Mouse (Mus musculus): ENCODE results near the gene C1qtnf4. TPM values are rescaled to one million over a fixed set of nuclear protein-coding genes. Genes with fewer than 3 reads are reported as not detected.

Gene C1qtnf4
- total and polyA plus RNA-seq, 3 experiments: 4.2 to 8.4 (median 4.4) TPM

DNA sequence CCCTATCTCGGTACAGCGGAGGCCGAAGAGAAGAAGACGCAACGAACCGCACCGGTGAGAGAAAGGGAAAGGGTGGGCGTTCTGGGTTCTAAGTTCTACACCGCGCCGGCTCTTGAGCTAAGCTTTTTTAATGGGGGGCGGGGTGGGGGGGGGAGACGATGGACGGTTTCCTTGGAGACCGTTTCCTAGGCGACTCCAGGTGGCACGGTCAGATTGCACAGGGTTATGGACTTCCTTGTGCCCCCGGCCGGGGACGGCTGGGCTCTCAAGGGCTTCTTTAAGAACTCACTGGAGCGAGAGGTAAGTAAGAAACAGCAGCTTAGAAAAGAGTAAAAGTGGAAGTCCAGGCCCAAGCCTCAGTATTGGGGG lies 19.2 kb downstream of the C1qtnf4 start:
- DNase-seq: no peak
- Histone ChIP-seq H3K4me3 (peak overlapping the region; percentile 75), H3K79me2 (replicated peaks; ENCODE audit: control insufficient read depth, insufficient read depth, low read length) (no peaks in the 10 kb centered on the region), H3K4me1 (ENCODE audit: control insufficient read depth, insufficient read depth, low read length) (peaks cover 9% of the 10 kb centered on the region), H3K9ac (ENCODE audit: low read depth, low read length) (peak overlapping the region; percentile 79), H3K27ac (peak overlapping the region; percentile 96), H3K36me3 (ENCODE audit: control insufficient read depth, insufficient read depth, low read length) (0 out of 2 replicates have a peak, but pooled peaks cover 2% of the 10 kb centered on the region), H3K27me3 (ENCODE audit: control insufficient read depth, insufficient read depth, low read length) (no peaks in the 10 kb centered on the region)
- WGBS: under 1% methylated on average over 21 of the region's 21 CpGs
- intact Hi-C loops (cut with DNase I): loop anchor here (1.0 to 5.0 kb wide), 4 partner anchors 12 to 297 kb away; partner anchors contain the start of genes Acp2, Mtch2 and Nr1h3
- TF ChIP-seq EP300 (IDR thresholded peaks at IDR 0.05; ENCODE audit: insufficient read depth, low read depth, low read length) (no peak), CTCF (IDR thresholded peaks at IDR 0.05) (no peak), POLR2A (IDR thresholded peaks at IDR 0.05; ENCODE audit: insufficient read depth, low read depth, low read length) (no peak)

GRCm38 (mm10) chr2:90906721-90907120 lies 21.1 kb downstream of the C1qtnf4 start:
- intact Hi-C loops (cut with DNase I): no loop called here
- peaks cover 9% of the 10 kb centered on the region for H3K4me1 ChIP-seq (ENCODE audit: control insufficient read depth, insufficient read depth, low read length)
- peaks cover 13% of the 10 kb centered on the region for H3K36me3 ChIP-seq (ENCODE audit: control insufficient read depth, insufficient read depth, low read length)
- no peak overlapping the region for H3K4me3 ChIP-seq
- H3K27ac ChIP-seq: no peak overlapping the region
- no peaks in the 10 kb centered on the region for H3K79me2 ChIP-seq (replicated peaks; ENCODE audit: control insufficient read depth, insufficient read depth, low read length)
- no peak overlapping the region for H3K9ac ChIP-seq (ENCODE audit: low read depth, low read length)
- no peak for DNase-seq
- 94% methylated on average over 2 of the region's 2 CpGs for WGBS
- no peaks in the 10 kb centered on the region for H3K27me3 ChIP-seq (ENCODE audit: control insufficient read depth, insufficient read depth, low read length)
- TF ChIP-seq EP300 (IDR thresholded peaks at IDR 0.05; ENCODE audit: insufficient read depth, low read depth, low read length) (no peak), CTCF (IDR thresholded peaks at IDR 0.05) (no peak), POLR2A (IDR thresholded peaks at IDR 0.05; ENCODE audit: insufficient read depth, low read depth, low read length) (no peak)

DNA sequence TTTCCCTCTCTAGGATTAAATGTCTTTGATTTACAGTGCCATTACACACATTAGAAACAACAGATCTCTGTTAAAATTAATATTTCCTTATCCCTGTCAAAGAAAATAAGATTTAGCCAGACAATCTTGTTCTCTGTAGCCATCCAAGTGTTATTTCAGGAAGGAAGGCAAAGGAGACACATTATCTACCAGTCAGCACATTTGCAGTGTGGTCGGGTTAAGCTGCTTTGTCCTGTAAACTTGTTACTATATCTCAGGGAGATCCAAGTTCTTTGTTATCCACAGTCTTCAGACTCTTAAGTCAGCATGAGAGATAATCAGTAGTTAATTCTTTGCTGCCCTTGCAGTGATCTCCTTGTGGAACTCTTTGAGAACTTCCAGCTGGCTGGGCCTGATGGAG lies 25.2 kb downstream of the C1qtnf4 start:
- WGBS: 22% methylated on average over 1 of the region's 1 CpGs
- Histone ChIP-seq H3K9ac (ENCODE audit: low read depth, low read length) (no peak overlapping the region), H3K36me3 (ENCODE audit: control insufficient read depth, insufficient read depth, low read length) (peaks cover 22% of the 10 kb centered on the region), H3K27ac (peak overlapping the region; percentile 6; the same call in 1 of the 2 replicates), H3K27me3 (ENCODE audit: control insufficient read depth, insufficient read depth, low read length) (no peaks in the 10 kb centered on the region), H3K79me2 (replicated peaks; ENCODE audit: control insufficient read depth, insufficient read depth, low read length) (no peaks in the 10 kb centered on the region), H3K4me3 (no peak overlapping the region), H3K4me1 (ENCODE audit: control insufficient read depth, insufficient read depth, low read length) (peaks cover 8% of the 10 kb centered on the region)
- no peak for DNase-seq
- TF ChIP-seq EP300 (IDR thresholded peaks at IDR 0.05; ENCODE audit: insufficient read depth, low read depth, low read length): no peak
- TF ChIP-seq POLR2A (IDR thresholded peaks at IDR 0.05; ENCODE audit: insufficient read depth, low read depth, low read length): no peak
- TF ChIP-seq CTCF (IDR thresholded peaks at IDR 0.05): no peak
- intact Hi-C loops (cut with DNase I): no loop called here

DNA sequence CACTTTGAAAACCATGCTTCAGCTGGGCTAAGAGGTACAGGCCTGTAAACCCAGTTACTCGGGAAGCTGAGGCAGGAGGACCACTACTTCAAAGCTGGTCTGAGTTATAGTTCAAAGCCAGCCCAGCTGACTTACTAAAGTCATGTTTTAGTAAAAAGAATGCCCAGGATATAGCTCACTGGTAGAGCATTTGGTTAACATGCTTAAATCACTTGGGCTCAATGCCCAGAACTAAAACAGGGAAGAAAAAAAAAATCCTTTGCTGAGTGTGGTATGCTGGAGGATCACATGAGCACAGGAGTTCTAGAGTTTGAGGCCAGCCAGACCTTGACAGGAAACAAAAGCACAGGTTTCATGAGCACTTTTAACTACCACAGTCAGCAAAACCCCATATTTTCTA lies 26.0 kb downstream of the C1qtnf4 start:
- H3K79me2 ChIP-seq (replicated peaks; ENCODE audit: control insufficient read depth, insufficient read depth, low read length): no peaks in the 10 kb centered on the region
- no peaks in the 10 kb centered on the region for H3K27me3 ChIP-seq (ENCODE audit: control insufficient read depth, insufficient read depth, low read length)
- no peak for DNase-seq
- H3K36me3 ChIP-seq (ENCODE audit: control insufficient read depth, insufficient read depth, low read length): peaks cover 22% of the 10 kb centered on the region
- intact Hi-C loops (cut with DNase I): no loop called here
- H3K9ac ChIP-seq (ENCODE audit: low read depth, low read length): no peak overlapping the region
- 58% methylated on average over 1 of the region's 1 CpGs for WGBS
- peaks cover 7% of the 10 kb centered on the region for H3K4me1 ChIP-seq (ENCODE audit: control insufficient read depth, insufficient read depth, low read length)
- H3K27ac ChIP-seq: no peak overlapping the region; the same call in 1 of the 2 replicates
- no peak overlapping the region for H3K4me3 ChIP-seq
- TF ChIP-seq EP300 (IDR thresholded peaks at IDR 0.05; ENCODE audit: insufficient read depth, low read depth, low read length) (no peak), POLR2A (IDR thresholded peaks at IDR 0.05; ENCODE audit: insufficient read depth, low read depth, low read length) (no peak), CTCF (IDR thresholded peaks at IDR 0.05) (no peak)

DNA sequence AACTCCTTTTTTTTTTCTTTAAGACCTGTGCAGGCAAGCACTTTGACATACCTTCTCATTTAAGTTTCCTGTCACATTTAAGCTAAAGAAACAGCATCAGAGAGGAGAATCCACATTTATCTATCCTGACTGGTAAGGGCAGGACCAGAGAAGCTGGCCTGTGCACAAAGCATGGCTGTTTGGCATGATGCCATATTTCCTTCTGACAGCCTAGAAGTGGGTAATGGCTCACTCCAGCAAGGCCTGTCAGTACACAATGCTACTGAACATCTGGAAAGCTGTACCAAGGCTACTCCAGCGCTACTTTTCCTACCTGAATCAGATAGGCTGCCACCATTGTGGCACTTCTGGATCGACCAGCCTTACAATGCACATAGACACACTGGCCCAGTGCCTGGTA lies 28.0 kb downstream of the C1qtnf4 start:
- 22% methylated on average over 2 of the region's 2 CpGs for WGBS

GRCm38 (mm10) chr2:90915516-90915915 lies 29.9 kb downstream of the C1qtnf4 start:
- intact Hi-C loops (cut with DNase I): loop anchor here (5.0 kb wide), 1 partner anchor 137 kb away; the partner anchor contains the start of gene Psmc3
- DNase-seq: no peak

More for the DNA sequence above, 28.0 kb downstream of the C1qtnf4 start:
- Histone ChIP-seq H3K27ac (no peak overlapping the region), H3K9ac (ENCODE audit: low read depth, low read length) (no peak overlapping the region), H3K4me3 (no peak overlapping the region), H3K27me3 (ENCODE audit: control insufficient read depth, insufficient read depth, low read length) (no peaks in the 10 kb centered on the region), H3K36me3 (ENCODE audit: control insufficient read depth, insufficient read depth, low read length) (peaks cover 22% of the 10 kb centered on the region), H3K79me2 (replicated peaks; ENCODE audit: control insufficient read depth, insufficient read depth, low read length) (no peaks in the 10 kb centered on the region; the same call in 1 of the 2 replicates), H3K4me1 (ENCODE audit: control insufficient read depth, insufficient read depth, low read length) (peaks cover 8% of the 10 kb centered on the region)
- TF ChIP-seq CTCF (IDR thresholded peaks at IDR 0.05) (no peak), EP300 (IDR thresholded peaks at IDR 0.05; ENCODE audit: insufficient read depth, low read depth, low read length) (no peak), POLR2A (IDR thresholded peaks at IDR 0.05; ENCODE audit: insufficient read depth, low read depth, low read length) (no peak)
- intact Hi-C loops (cut with DNase I): no loop called here
- peak in 1 of 2 experiments; percentile 18 for DNase-seq

More at GRCm38 (mm10) chr2:90915516-90915915, 29.9 kb downstream of the C1qtnf4 start:
- H3K4me1 ChIP-seq (ENCODE audit: control insufficient read depth, insufficient read depth, low read length): peaks cover 8% of the 10 kb centered on the region
- 94% methylated on average over 1 of the region's 1 CpGs for WGBS
- no peak overlapping the region for H3K27ac ChIP-seq
- TF ChIP-seq POLR2A (IDR thresholded peaks at IDR 0.05; ENCODE audit: insufficient read depth, low read depth, low read length) (no peak), CTCF (IDR thresholded peaks at IDR 0.05) (no peak), EP300 (IDR thresholded peaks at IDR 0.05; ENCODE audit: insufficient read depth, low read depth, low read length) (no peak)
- H3K27me3 ChIP-seq (ENCODE audit: control insufficient read depth, insufficient read depth, low read length): no peaks in the 10 kb centered on the region
- H3K9ac ChIP-seq (ENCODE audit: low read depth, low read length): no peak overlapping the region
- H3K79me2 ChIP-seq (replicated peaks; ENCODE audit: control insufficient read depth, insufficient read depth, low read length): no peaks in the 10 kb centered on the region; the same call in 1 of the 2 replicates
- H3K4me3 ChIP-seq: no peak overlapping the region
- peaks cover 21% of the 10 kb centered on the region for H3K36me3 ChIP-seq (ENCODE audit: control insufficient read depth, insufficient read depth, low read length)

Measured in heart, adult 2 months (tissue).